Mouse (Mus musculus) lung, adult 2 months (tissue): Measurements from ENCODE around the gene Thbs2.

Experiments used
- CTCF ChIP-seq: fragments of 200-500 bp; IDR thresholded peaks from 2 replicates; pipeline ENCODE4 v1.5.1; 2011; ENCODE audit warnings: mild to moderate bottlenecking, low read length, control low read depth; ENCODE audit not compliant: insufficient read depth
- POLR2A ChIP-seq: fragments of 200-500 bp; IDR thresholded peaks from 2 replicates; pipeline ENCODE4 v1.6.1; 2011; ENCODE audit warnings: low read depth, mild to moderate bottlenecking, control low read depth, low read length, borderline replicate concordance; ENCODE audit errors: extremely low read depth

- TF ChIP-seq POLR2A = no peak
- TF ChIP-seq CTCF = no peak
Measured at GRCm38 (mm10) chr17:14640351-14641115, 53.5 kb downstream of the Thbs2 start.
